Mouse (Mus musculus) midbrain, postnatal 0 days (tissue): ENCODE data around the gene Creg1. TPM values are rescaled to one million over a fixed set of nuclear protein-coding genes. Genes with fewer than 3 reads are reported as not detected.

ENCODE experiments used
- ATAC-seq: fragments of 200-750 bp; cut with Nextera tagmentation; 2 replicates; pipeline ENCODE4 v1.8.0; 2017; ENCODE audit warnings: moderate number of reproducible peaks, mild to moderate bottlenecking, moderate TSS enrichment, moderate library complexity; ENCODE audit not compliant: low FRiP score
- DNase-seq: peaks from one replicate; pipeline ENCODE4 v3.0.0-alpha.2; 2015; ENCODE audit warnings: low spot score
- H3K27ac ChIP-seq: fragments of 300-500 bp; sonication (generic); 2 replicates; pipeline ENCODE4 v1.5.1; 2014; ENCODE audit warnings: low read depth, mild to moderate bottlenecking, low read length, mixed read lengths
- H3K27me3 ChIP-seq: fragments of 300-500 bp; sonication (generic); 2 replicates; pipeline ENCODE4 v1.6.1; 2014; ENCODE audit warnings: low read length, control low read depth, mixed read lengths; ENCODE audit not compliant: insufficient read depth
- H3K36me3 ChIP-seq: fragments of 300-500 bp; sonication (generic); 2 replicates; pipeline ENCODE4 v1.6.1; 2014; ENCODE audit warnings: low read length, control low read depth, mixed read lengths; ENCODE audit not compliant: insufficient read depth
- H3K4me1 ChIP-seq: fragments of 300-500 bp; sonication (generic); 2 replicates; pipeline ENCODE4 v1.6.1; 2014; ENCODE audit warnings: mild to moderate bottlenecking, control low read depth, antibody characterized with exemption, low read length, mixed read lengths; ENCODE audit not compliant: insufficient read depth
- H3K4me2 ChIP-seq: fragments of 300-500 bp; sonication (generic); 2 replicates; pipeline ENCODE4 v1.6.1; 2014; ENCODE audit warnings: low read depth, mild to moderate bottlenecking, low read length, mixed read lengths; ENCODE audit not compliant: poor library complexity, severe bottlenecking
- H3K4me3 ChIP-seq: fragments of 300-500 bp; sonication (generic); 2 replicates; pipeline ENCODE4 v1.5.1; 2014; ENCODE audit warnings: low read depth, mild to moderate bottlenecking, low read length, moderate library complexity
- H3K9ac ChIP-seq: fragments of 300-500 bp; sonication (generic); replicated peaks from 2 replicates; pipeline ENCODE4 v1.6.1; 2014; ENCODE audit warnings: mild to moderate bottlenecking, low read length, moderate library complexity, mixed read lengths; ENCODE audit not compliant: poor library complexity, severe bottlenecking
- H3K9me3 ChIP-seq: fragments of 300-500 bp; sonication (generic); 2 replicates; pipeline ENCODE4 v1.6.1; 2016; ENCODE audit warnings: low read length, control low read depth
- CTCF ChIP-seq: IDR thresholded peaks from 2 replicates; pipeline ENCODE4 v1.5.1; 2016; ENCODE audit warnings: antibody characterized with exemption, mild to moderate bottlenecking
- WGBS: fragments of 180-500 bp; shearing (Covaris S2); extraction: QIAGEN DNeasy Blood & Tissue Kit; methylation state at CpG from one replicate; pipeline ENCODE4 v1.1.7; 2014; 5-methylcytosine and 5-hydroxymethylcytosine counted together
- polyA plus RNA-seq: library from polyadenylated mRNA; unstranded; fragments of >200 nt; fragmentation: Nextera tagmentation; extraction: Ambion mirVana; gene quantifications from 2 replicates; pipeline ENCODE4 v1.2.1, GENCODE M21; 2015
- total RNA-seq: library from RNA; depleted of rRNA; stranded (reverse); fragments of >200 nt; gene quantifications from 2 replicates; pipeline ENCODE4 v1.2.3, GENCODE M21; 2014

The Creg1 gene
- total and polyA plus RNA-seq, 2 experiments from 2014 or later: 21.3 to 47.0 TPM

- peak overlapping the region; percentile 1; the same call in 1 of the 2 replicates for H3K4me2 ChIP-seq
- 0 out of 2 replicates have a peak overlapping the region, but pooled peaks have one; percentile 3 for H3K27ac ChIP-seq
- no peak for TF ChIP-seq CTCF
- 0 out of 2 replicates have a peak, but pooled peaks cover 11% of the 10 kb centered on the region for H3K4me1 ChIP-seq
- no peaks in the 10 kb centered on the region for H3K36me3 ChIP-seq
- no peaks in the 10 kb centered on the region for H3K9me3 ChIP-seq
- DNase-seq (no peak), ATAC-seq (no peak)
- H3K27me3 ChIP-seq: no peaks in the 10 kb centered on the region; the same call in 1 of the 2 replicates
- H3K9ac ChIP-seq: no peak overlapping the region
- H3K4me3 ChIP-seq: no peak overlapping the region
- 22% methylated on average over 7 of the region's 7 CpGs for WGBS
Measured at GRCm38 (mm10) chr1:165814116-165814515, 50.6 kb downstream of the Creg1 start.

- TF ChIP-seq CTCF: no peak
- WGBS: 17% methylated on average over 14 of the region's 14 CpGs
- no peak overlapping the region for H3K4me3 ChIP-seq
- no peaks in the 10 kb centered on the region; the same call in 1 of the 2 replicates for H3K27me3 ChIP-seq
- H3K9me3 ChIP-seq: no peaks in the 10 kb centered on the region
- H3K4me1 ChIP-seq: 0 out of 2 replicates have a peak, but pooled peaks cover 11% of the 10 kb centered on the region
- DNase-seq (peak; percentile 43), ATAC-seq (no peak)
- no peak overlapping the region for H3K27ac ChIP-seq
- H3K36me3 ChIP-seq: no peaks in the 10 kb centered on the region
- no peak overlapping the region for H3K9ac ChIP-seq
- peak overlapping the region; percentile 1; the same call in 1 of the 2 replicates for H3K4me2 ChIP-seq
Measured at GRCm38 (mm10) chr1:165814521-165815278, 51.2 kb downstream of the Creg1 start.

- no peaks in the 10 kb centered on the region for H3K36me3 ChIP-seq
- DNase-seq (no peak), ATAC-seq (no peak)
- no peaks in the 10 kb centered on the region; the same call in 1 of the 2 replicates for H3K27me3 ChIP-seq
- H3K9ac ChIP-seq: no peak overlapping the region
- H3K27ac ChIP-seq: no peak overlapping the region
- H3K4me2 ChIP-seq: no peak overlapping the region
- no peaks in the 10 kb centered on the region for H3K9me3 ChIP-seq
- 0 out of 2 replicates have a peak, but pooled peaks cover 11% of the 10 kb centered on the region for H3K4me1 ChIP-seq
- 92% methylated on average over 9 of the region's 9 CpGs for WGBS
- TF ChIP-seq CTCF: no peak
- H3K4me3 ChIP-seq: no peak overlapping the region
Measured at GRCm38 (mm10) chr1:165816391-165816790, 52.8 kb downstream of the Creg1 start.

GRCm38 (mm10) chr1:165817264-165817663, 53.7 kb downstream of the Creg1 start:
- Histone ChIP-seq H3K9ac (no peak overlapping the region), H3K36me3 (no peaks in the 10 kb centered on the region), H3K9me3 (no peaks in the 10 kb centered on the region), H3K4me3 (no peak overlapping the region), H3K27me3 (no peaks in the 10 kb centered on the region; the same call in 1 of the 2 replicates), H3K4me1 (0 out of 2 replicates have a peak, but pooled peaks cover 11% of the 10 kb centered on the region), H3K4me2 (no peak overlapping the region), H3K27ac (no peak overlapping the region)
- ATAC-seq: no peak
- TF ChIP-seq CTCF: no peak
- no peak for DNase-seq
- 49% methylated on average over 9 of the region's 9 CpGs for WGBS

- H3K36me3 ChIP-seq: no peaks in the 10 kb centered on the region
- ATAC-seq (peak; percentile 17; the same call in 1 of the 2 replicates), DNase-seq (peak; percentile 32)
- H3K27me3 ChIP-seq: no peaks in the 10 kb centered on the region
- 32% methylated on average over 8 of the region's 8 CpGs for WGBS
- H3K4me2 ChIP-seq: no peak overlapping the region
- no peak overlapping the region for H3K4me3 ChIP-seq
- no peak for TF ChIP-seq CTCF
- no peaks in the 10 kb centered on the region for H3K9me3 ChIP-seq
- no peak overlapping the region for H3K27ac ChIP-seq
- H3K4me1 ChIP-seq: 0 out of 2 replicates have a peak, but pooled peaks cover 11% of the 10 kb centered on the region
- H3K9ac ChIP-seq: no peak overlapping the region
Measured at GRCm38 (mm10) chr1:165818145-165818860, 54.8 kb downstream of the Creg1 start.
